Mouse (Mus musculus): ENCODE measurements around the gene Gemin6. TPM values are rescaled to one million over a fixed set of nuclear protein-coding genes. Genes with fewer than 3 reads are reported as not detected.
"Not testable (repeated sequence)": the region's sequence is repeated elsewhere in the genome, so short reads cannot be mapped to it uniquely, and the experiment has no call there.

Gemin6 gene
- total and polyA plus RNA-seq, 2 experiments: 2.3 to 4.9 TPM

- H3K4me1 ChIP-seq (ENCODE audit: control insufficient read depth, insufficient read depth, low read length): peaks cover 6% of the 10 kb centered on the region; the same call in 1 of the 2 replicates
- no peaks in the 10 kb centered on the region for H3K79me2 ChIP-seq (ENCODE audit: control insufficient read depth, insufficient read depth, low read length)
- no peak overlapping the region for H3K4me3 ChIP-seq (ENCODE audit: insufficient read depth, low read depth, low read length)
- no peak overlapping the region for H3K27ac ChIP-seq (replicated peaks; ENCODE audit: insufficient read depth, low read depth, low read length)
- H3K36me3 ChIP-seq (ENCODE audit: control insufficient read depth, insufficient read depth, low read length): no peaks in the 10 kb centered on the region
- no peak overlapping the region for H3K9ac ChIP-seq (ENCODE audit: low read depth, low read length)
- no peak for DNase-seq (ENCODE audit: extremely low read depth, low read depth, low spot score)
- WGBS: 63% methylated on average over 3 of the region's 3 CpGs
- peak; percentile 38; the same call in 1 of the 2 replicates for TF ChIP-seq CTCF (IDR thresholded peaks at IDR 0.05; ENCODE audit: low read depth, low read length)
- TF ChIP-seq POLR2A (IDR thresholded peaks at IDR 0.05; ENCODE audit: extremely low read depth, insufficient read depth, low read length): no peak
- no peaks in the 10 kb centered on the region for H3K27me3 ChIP-seq (ENCODE audit: control insufficient read depth, insufficient read depth, low read length)
Observed at GRCm38 (mm10) chr17:80221890-80222628, 2.2 kb upstream of the Gemin6 start.

- no peaks in the 10 kb centered on the region for H3K27me3 ChIP-seq (ENCODE audit: control insufficient read depth, insufficient read depth, low read length)
- 3% methylated on average over 9 of the region's 9 CpGs for WGBS
- H3K9ac ChIP-seq (ENCODE audit: low read depth, low read length): peak overlapping the region; percentile 37; the same call in 1 of the 2 replicates
Observed at GRCm38 (mm10) chr17:80223829-80224228, 412 bp upstream of the Gemin6 start.

GRCm38 (mm10) chr17:80225142-80225541 is 901 bp downstream of the Gemin6 start:
- not testable (repeated sequence) for H3K9ac ChIP-seq (ENCODE audit: low read depth, low read length); H3K79me2 ChIP-seq (ENCODE audit: control insufficient read depth, insufficient read depth, low read length); H3K27ac ChIP-seq (replicated peaks; ENCODE audit: insufficient read depth, low read depth, low read length); H3K36me3 ChIP-seq (ENCODE audit: control insufficient read depth, insufficient read depth, low read length); H3K27me3 ChIP-seq (ENCODE audit: control insufficient read depth, insufficient read depth, low read length); H3K4me1 ChIP-seq (ENCODE audit: control insufficient read depth, insufficient read depth, low read length); H3K4me3 ChIP-seq (ENCODE audit: insufficient read depth, low read depth, low read length); DNase-seq (ENCODE audit: extremely low read depth, low read depth, low spot score)
- WGBS: 36% methylated on average over 5 of the region's 5 CpGs

More at GRCm38 (mm10) chr17:80223829-80224228, 412 bp upstream of the Gemin6 start:
- Histone ChIP-seq H3K4me3 (ENCODE audit: insufficient read depth, low read depth, low read length) (peak overlapping the region; percentile 45), H3K36me3 (ENCODE audit: control insufficient read depth, insufficient read depth, low read length) (no peaks in the 10 kb centered on the region), H3K27ac (replicated peaks; ENCODE audit: insufficient read depth, low read depth, low read length) (no peak overlapping the region), H3K79me2 (ENCODE audit: control insufficient read depth, insufficient read depth, low read length) (no peaks in the 10 kb centered on the region), H3K4me1 (ENCODE audit: control insufficient read depth, insufficient read depth, low read length) (peaks cover 6% of the 10 kb centered on the region; the same call in 1 of the 2 replicates)
- DNase-seq (ENCODE audit: extremely low read depth, low read depth, low spot score): peak; percentile 15
- TF ChIP-seq POLR2A (IDR thresholded peaks at IDR 0.05; ENCODE audit: extremely low read depth, insufficient read depth, low read length): no peak
- no peak for TF ChIP-seq CTCF (IDR thresholded peaks at IDR 0.05; ENCODE audit: low read depth, low read length)

- 0 out of 2 replicates have a peak, but pooled peaks cover 4% of the 10 kb centered on the region for H3K4me1 ChIP-seq (ENCODE audit: control insufficient read depth, insufficient read depth, low read length)
- WGBS: 29% methylated on average over 2 of the region's 2 CpGs
Observed at GRCm38 (mm10) chr17:80229396-80229795, 5.2 kb downstream of the Gemin6 start.

GRCm38 (mm10) chr17:80233844-80234243 is 9.6 kb downstream of the Gemin6 start:
- 94% methylated on average over 5 of the region's 5 CpGs for WGBS
- Histone ChIP-seq H3K36me3 (ENCODE audit: control insufficient read depth, insufficient read depth, low read length) (peaks cover 4% of the 10 kb centered on the region; the same call in 1 of the 2 replicates), H3K4me1 (ENCODE audit: control insufficient read depth, insufficient read depth, low read length) (no peaks in the 10 kb centered on the region), H3K27ac (replicated peaks; ENCODE audit: insufficient read depth, low read depth, low read length) (no peak overlapping the region), H3K4me3 (ENCODE audit: insufficient read depth, low read depth, low read length) (no peak overlapping the region), H3K9ac (ENCODE audit: low read depth, low read length) (no peak overlapping the region), H3K79me2 (ENCODE audit: control insufficient read depth, insufficient read depth, low read length) (no peaks in the 10 kb centered on the region), H3K27me3 (ENCODE audit: control insufficient read depth, insufficient read depth, low read length) (no peaks in the 10 kb centered on the region)
- TF ChIP-seq CTCF (IDR thresholded peaks at IDR 0.05; ENCODE audit: low read depth, low read length) (no peak), POLR2A (IDR thresholded peaks at IDR 0.05; ENCODE audit: extremely low read depth, insufficient read depth, low read length) (no peak)
- DNase-seq (ENCODE audit: extremely low read depth, low read depth, low spot score): no peak

More at GRCm38 (mm10) chr17:80229396-80229795, 5.2 kb downstream of the Gemin6 start:
- H3K36me3 ChIP-seq (ENCODE audit: control insufficient read depth, insufficient read depth, low read length): no peaks in the 10 kb centered on the region
- no peak overlapping the region for H3K27ac ChIP-seq (replicated peaks; ENCODE audit: insufficient read depth, low read depth, low read length)
- H3K9ac ChIP-seq (ENCODE audit: low read depth, low read length): no peak overlapping the region
- DNase-seq (ENCODE audit: extremely low read depth, low read depth, low spot score): peak; percentile 9
- no peak for TF ChIP-seq POLR2A (IDR thresholded peaks at IDR 0.05; ENCODE audit: extremely low read depth, insufficient read depth, low read length)
- TF ChIP-seq CTCF (IDR thresholded peaks at IDR 0.05; ENCODE audit: low read depth, low read length): no peak
- no peak overlapping the region for H3K4me3 ChIP-seq (ENCODE audit: insufficient read depth, low read depth, low read length)
- no peaks in the 10 kb centered on the region for H3K79me2 ChIP-seq (ENCODE audit: control insufficient read depth, insufficient read depth, low read length)
- H3K27me3 ChIP-seq (ENCODE audit: control insufficient read depth, insufficient read depth, low read length): no peaks in the 10 kb centered on the region

- no peaks in the 10 kb centered on the region for H3K79me2 ChIP-seq (ENCODE audit: control insufficient read depth, insufficient read depth, low read length)
- no peak overlapping the region for H3K4me3 ChIP-seq (ENCODE audit: insufficient read depth, low read depth, low read length)
- TF ChIP-seq POLR2A (IDR thresholded peaks at IDR 0.05; ENCODE audit: extremely low read depth, insufficient read depth, low read length): no peak
- TF ChIP-seq CTCF (IDR thresholded peaks at IDR 0.05; ENCODE audit: low read depth, low read length): no peak
- no peak overlapping the region for H3K9ac ChIP-seq (ENCODE audit: low read depth, low read length)
- H3K36me3 ChIP-seq (ENCODE audit: control insufficient read depth, insufficient read depth, low read length): peaks cover 6% of the 10 kb centered on the region; the same call in 1 of the 2 replicates
- no peaks in the 10 kb centered on the region for H3K27me3 ChIP-seq (ENCODE audit: control insufficient read depth, insufficient read depth, low read length)
- H3K4me1 ChIP-seq (ENCODE audit: control insufficient read depth, insufficient read depth, low read length): no peaks in the 10 kb centered on the region
- DNase-seq (ENCODE audit: extremely low read depth, low read depth, low spot score): no peak
- WGBS: 63% methylated on average over 7 of the region's 7 CpGs
- no peak overlapping the region for H3K27ac ChIP-seq (replicated peaks; ENCODE audit: insufficient read depth, low read depth, low read length)
Observed at GRCm38 (mm10) chr17:80234376-80234775, 10.1 kb downstream of the Gemin6 start.
